Mouse (Mus musculus) neural tube, embryonic 11.5 days (tissue): ENCODE results near the gene Kif13a. TPM values are rescaled to one million over a fixed set of nuclear protein-coding genes. Genes with fewer than 3 reads are reported as not detected.

Source experiments
- ATAC-seq: fragments of 200-750 bp; cut with Nextera tagmentation; 2 replicates; pipeline ENCODE4 v1.8.0; 2017; ENCODE audit warnings: moderate number of reproducible peaks, mild to moderate bottlenecking, moderate TSS enrichment, moderate library complexity; ENCODE audit not compliant: insufficient read depth, low FRiP score, low TSS enrichment
- DNase-seq: peaks from one replicate; pipeline ENCODE4 v3.0.0-alpha.2; 2015; ENCODE audit warnings: low spot score
- H3K27ac ChIP-seq: fragments of 300-500 bp; sonication (generic); 2 replicates; pipeline ENCODE4 v1.5.1; 2014; ENCODE audit warnings: low read depth, mild to moderate bottlenecking, low read length
- H3K27me3 ChIP-seq: fragments of 300-500 bp; sonication (generic); 2 replicates; pipeline ENCODE4 v1.6.1; 2014; ENCODE audit warnings: mild to moderate bottlenecking, low read length, mixed read lengths; ENCODE audit not compliant: control insufficient read depth, insufficient read depth
- H3K36me3 ChIP-seq: fragments of 300-500 bp; sonication (generic); 2 replicates; pipeline ENCODE4 v1.6.1; 2014; ENCODE audit warnings: mild to moderate bottlenecking, low read length, moderate library complexity, mixed read lengths; ENCODE audit not compliant: control insufficient read depth, insufficient read depth
- H3K4me1 ChIP-seq: fragments of 300-500 bp; sonication (generic); 2 replicates; pipeline ENCODE4 v1.6.1; 2014; ENCODE audit warnings: low read length, mixed read lengths; ENCODE audit not compliant: control insufficient read depth, insufficient read depth
- H3K4me2 ChIP-seq: fragments of 300-500 bp; sonication (generic); 2 replicates; pipeline ENCODE4 v1.6.1; 2014; ENCODE audit warnings: low read depth, mild to moderate bottlenecking, moderate library complexity
- H3K4me3 ChIP-seq: fragments of 300-500 bp; sonication (generic); 2 replicates; pipeline ENCODE4 v1.5.1; 2014; ENCODE audit warnings: low read depth, low read length
- H3K9ac ChIP-seq: fragments of 300-500 bp; sonication (generic); 2 replicates; pipeline ENCODE4 v1.6.1; 2014; ENCODE audit warnings: mild to moderate bottlenecking, low read length
- H3K9me3 ChIP-seq: fragments of 300-500 bp; sonication (generic); 2 replicates; pipeline ENCODE4 v1.6.1; 2016; ENCODE audit warnings: low read length; ENCODE audit not compliant: control insufficient read depth
- WGBS: fragments of 180-500 bp; shearing (Covaris S2); extraction: QIAGEN DNeasy Blood & Tissue Kit; methylation state at CpG from one replicate; pipeline ENCODE4 v1.1.7; 2014; 5-methylcytosine and 5-hydroxymethylcytosine counted together
- polyA plus RNA-seq: library from polyadenylated mRNA; unstranded; fragments of >200 nt; fragmentation: Nextera tagmentation; extraction: Ambion mirVana; gene quantifications from 2 replicates; pipeline ENCODE4 v1.2.1, GENCODE M21; 2014

The Kif13a gene
- polyA plus RNA-seq, 1 experiment from 2014 or later, result 23.0 TPM

- Histone ChIP-seq H3K36me3 (no peaks in the 10 kb centered on the region), H3K4me3 (no peak overlapping the region), H3K27ac (no peak overlapping the region), H3K9me3 (no peaks in the 10 kb centered on the region), H3K4me1 (no peaks in the 10 kb centered on the region), H3K9ac (no peak overlapping the region), H3K27me3 (no peaks in the 10 kb centered on the region), H3K4me2 (no peak overlapping the region)
- no peak for ATAC-seq
- DNase-seq, result no peak
- WGBS, result 75% methylated on average over 7 of the region's 7 CpGs
Observed at GRCm38 (mm10) chr13:46739426-46739825, 190.2 kb downstream of the Kif13a start.

- no peaks in the 10 kb centered on the region for H3K9me3 ChIP-seq
- WGBS, result 81% methylated on average over 4 of the region's 4 CpGs
Observed at GRCm38 (mm10) chr13:46737482-46737881, 192.2 kb downstream of the Kif13a start.

DNA sequence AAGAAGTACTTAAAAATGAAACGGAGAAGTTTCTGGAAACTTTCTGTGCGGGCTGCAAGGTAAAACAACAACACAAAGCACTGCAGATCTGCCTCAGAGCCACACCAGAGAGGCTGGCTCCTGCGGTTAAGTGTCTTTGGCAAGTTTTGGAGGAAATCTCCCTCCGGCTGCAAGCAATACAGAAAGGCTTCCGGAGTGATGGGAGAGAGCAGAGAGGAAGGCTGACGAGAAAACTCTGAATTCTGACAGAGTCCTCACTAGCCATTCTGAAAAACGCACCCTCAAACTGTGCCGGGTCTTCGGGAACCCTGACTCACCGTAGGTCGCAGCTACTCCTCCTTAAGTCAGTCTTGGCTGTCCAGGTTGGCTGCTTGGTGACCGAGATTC is 193.2 kb downstream of the Kif13a start:
- ATAC-seq (no peak), DNase-seq (peak; percentile 22)
- no peaks in the 10 kb centered on the region for H3K27me3 ChIP-seq
- H3K9ac ChIP-seq, result peak overlapping the region; percentile 49
- H3K4me2 ChIP-seq, result peak overlapping the region; percentile 77
- no peaks in the 10 kb centered on the region for H3K4me1 ChIP-seq
- no peaks in the 10 kb centered on the region for H3K9me3 ChIP-seq
- WGBS, result 2% methylated on average over 12 of the region's 12 CpGs
- H3K36me3 ChIP-seq, result no peaks in the 10 kb centered on the region
- no peak overlapping the region for H3K27ac ChIP-seq
- peak overlapping the region; percentile 35 for H3K4me3 ChIP-seq

More at GRCm38 (mm10) chr13:46737482-46737881, 192.2 kb downstream of the Kif13a start:
- H3K4me2 ChIP-seq, result no peak overlapping the region
- no peak overlapping the region for H3K4me3 ChIP-seq
- H3K36me3 ChIP-seq, result no peaks in the 10 kb centered on the region
- H3K9ac ChIP-seq, result no peak overlapping the region
- DNase-seq (no peak), ATAC-seq (no peak)
- no peaks in the 10 kb centered on the region for H3K27me3 ChIP-seq
- no peaks in the 10 kb centered on the region for H3K4me1 ChIP-seq
- H3K27ac ChIP-seq, result no peak overlapping the region

- Histone ChIP-seq H3K9ac (peak overlapping the region; percentile 49), H3K9me3 (no peaks in the 10 kb centered on the region), H3K4me2 (peak overlapping the region; percentile 77), H3K36me3 (no peaks in the 10 kb centered on the region), H3K4me3 (peak overlapping the region; percentile 35), H3K4me1 (no peaks in the 10 kb centered on the region), H3K27me3 (no peaks in the 10 kb centered on the region), H3K27ac (no peak overlapping the region)
- DNase-seq, result peak; percentile 46
- no peak for ATAC-seq
- 1% methylated on average over 20 of the region's 20 CpGs for WGBS
Observed at GRCm38 (mm10) chr13:46735808-46736478, 193.7 kb downstream of the Kif13a start.

- no peaks in the 10 kb centered on the region for H3K27me3 ChIP-seq
- no peaks in the 10 kb centered on the region for H3K9me3 ChIP-seq
- no peaks in the 10 kb centered on the region for H3K36me3 ChIP-seq
- ATAC-seq (no peak), DNase-seq (no peak)
- H3K27ac ChIP-seq, result no peak overlapping the region
- H3K4me1 ChIP-seq, result no peaks in the 10 kb centered on the region
- peak overlapping the region; percentile 35 for H3K4me3 ChIP-seq
- WGBS, result 46% methylated on average over 11 of the region's 11 CpGs
- peak overlapping the region; percentile 77 for H3K4me2 ChIP-seq
- H3K9ac ChIP-seq, result peak overlapping the region; percentile 49
Observed at GRCm38 (mm10) chr13:46735219-46735807, 194.4 kb downstream of the Kif13a start.

GRCm38 (mm10) chr13:46729998-46730397 is 199.7 kb downstream of the Kif13a start:
- Histone ChIP-seq H3K9me3 (no peaks in the 10 kb centered on the region), H3K27ac (no peak overlapping the region), H3K4me2 (no peak overlapping the region), H3K4me3 (no peak overlapping the region), H3K27me3 (no peaks in the 10 kb centered on the region), H3K9ac (no peak overlapping the region), H3K4me1 (0 out of 2 replicates have a peak, but pooled peaks cover 5% of the 10 kb centered on the region), H3K36me3 (no peaks in the 10 kb centered on the region)
- no peak for DNase-seq
- WGBS, result 85% methylated on average over 2 of the region's 2 CpGs
- ATAC-seq, result no peak

- Histone ChIP-seq H3K9ac (peak overlapping the region; percentile 38), H3K27ac (peak overlapping the region; percentile 5; the same call in 1 of the 2 replicates), H3K4me3 (peak overlapping the region; percentile 99), H3K4me1 (0 out of 2 replicates have a peak, but pooled peaks cover 5% of the 10 kb centered on the region), H3K4me2 (peak overlapping the region; percentile 38), H3K27me3 (no peaks in the 10 kb centered on the region), H3K9me3 (no peaks in the 10 kb centered on the region), H3K36me3 (no peaks in the 10 kb centered on the region)
- no peak for DNase-seq
- WGBS, result 30% methylated on average over 5 of the region's 5 CpGs
- no peak for ATAC-seq
Observed at GRCm38 (mm10) chr13:46728411-46728810, 201.3 kb downstream of the Kif13a start.

DNA sequence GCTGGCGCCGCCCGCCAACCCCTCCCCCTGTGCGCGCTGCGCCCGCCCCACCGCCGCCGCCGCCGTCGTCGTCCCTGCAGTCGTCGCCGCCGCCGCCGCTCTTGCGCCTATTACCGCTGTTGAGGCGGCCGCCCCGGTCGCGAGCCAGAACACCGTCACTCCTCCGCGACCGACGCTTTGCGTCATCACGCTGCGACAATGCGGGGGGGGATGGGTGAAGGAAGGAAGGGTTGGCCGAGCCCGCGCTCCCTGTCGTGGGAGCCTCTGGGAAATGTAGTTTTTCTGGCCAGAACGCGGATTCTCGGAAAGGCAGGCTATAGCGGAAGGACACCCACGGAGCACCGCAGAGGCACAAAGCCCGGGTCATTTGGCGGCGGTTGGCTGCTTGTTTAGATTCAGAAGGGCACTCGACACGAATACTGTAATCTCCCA is 201.8 kb downstream of the Kif13a start, which contains the start of gene Nup153:
TSS of gene Nup153 (minus strand) at position 104 of the 432 bp plus-strand sequence.
- WGBS, result under 1% methylated on average over 48 of the region's 51 CpGs
- ATAC-seq, result peak; percentile 91
- 0 out of 2 replicates have a peak, but pooled peaks cover 5% of the 10 kb centered on the region for H3K4me1 ChIP-seq

More for the DNA sequence above, 201.8 kb downstream of the Kif13a start, which contains the start of gene Nup153:
- Histone ChIP-seq H3K9ac (peak within 1 kb of the TSS; percentile 94), H3K27me3 (no peaks in the 10 kb centered on the region), H3K36me3 (no peaks in the 10 kb centered on the region), H3K27ac (peak within 1 kb of the TSS; percentile 93), H3K4me3 (peak within 1 kb of the TSS; percentile 99), H3K9me3 (no peaks in the 10 kb centered on the region), H3K4me2 (peak within 1 kb of the TSS; percentile 55)
- DNase-seq, result peak; percentile 100
